Mouse (Mus musculus) embryonic facial prominence, embryonic 15.5 days (tissue): ENCODE measurements around the gene Vegfd. TPM values are rescaled to one million over a fixed set of nuclear protein-coding genes. Genes with fewer than 3 reads are reported as not detected.

Experiments
- ATAC-seq: fragments of 200-750 bp; cut with Nextera tagmentation; 2 replicates; pipeline ENCODE4 v1.8.0; 2017; ENCODE audit warnings: low read depth, moderate TSS enrichment; ENCODE audit not compliant: insufficient number of reproducible peaks, low FRiP score, low TSS enrichment
- H3K27ac ChIP-seq: fragments of 300-500 bp; sonication (generic); replicated peaks from 2 replicates; pipeline ENCODE4 v1.5.1; 2015; ENCODE audit warnings: mild to moderate bottlenecking, inconsistent platforms
- H3K27me3 ChIP-seq: fragments of 300-500 bp; sonication (generic); 2 replicates; pipeline ENCODE4 v1.6.1; 2015; ENCODE audit warnings: inconsistent platforms
- H3K36me3 ChIP-seq: fragments of 300-500 bp; sonication (generic); 2 replicates; pipeline ENCODE4 v1.6.1; 2015; ENCODE audit warnings: mild to moderate bottlenecking, inconsistent platforms
- H3K4me1 ChIP-seq: fragments of 300-500 bp; sonication (generic); 2 replicates; pipeline ENCODE4 v1.6.1; 2015; ENCODE audit warnings: inconsistent platforms
- H3K4me2 ChIP-seq: fragments of 300-500 bp; sonication (generic); replicated peaks from 2 replicates; pipeline ENCODE4 v1.6.1; 2015; ENCODE audit warnings: mild to moderate bottlenecking, inconsistent platforms
- H3K4me3 ChIP-seq: fragments of 300-500 bp; sonication (generic); replicated peaks from 2 replicates; pipeline ENCODE4 v1.5.1; 2015; ENCODE audit warnings: mild to moderate bottlenecking, inconsistent platforms
- H3K9ac ChIP-seq: fragments of 300-500 bp; sonication (generic); 2 replicates; pipeline ENCODE4 v1.6.1; 2015; ENCODE audit warnings: inconsistent platforms
- H3K9me3 ChIP-seq: fragments of 300-500 bp; sonication (generic); replicated peaks from 2 replicates; pipeline ENCODE4 v1.6.1; 2016; ENCODE audit warnings: inconsistent platforms
- WGBS: fragments of 180-500 bp; shearing (Covaris S2); methylation state at CpG from one replicate; pipeline ENCODE4 v1.1.7; 2015; 5-methylcytosine and 5-hydroxymethylcytosine counted together
- polyA plus RNA-seq: library from polyadenylated mRNA; unstranded; fragments of >200 nt; fragmentation: Nextera tagmentation; extraction: Ambion mirVana; gene quantifications from 2 replicates; pipeline ENCODE4 v1.2.1, GENCODE M21; 2015

Gene Vegfd
- polyA plus RNA-seq, 1 experiment from 2014 or later = 8.7 TPM

GRCm38 (mm10) chrX:164440703-164441102, 67.5 kb downstream of the Vegfd start:
- H3K9me3 ChIP-seq = no peaks in the 10 kb centered on the region
- H3K4me2 ChIP-seq = no peak overlapping the region
- 69% methylated on average over 3 of the region's 3 CpGs for WGBS
- H3K9ac ChIP-seq = no peak overlapping the region
- no peaks in the 10 kb centered on the region for H3K27me3 ChIP-seq
- H3K4me1 ChIP-seq = no peaks in the 10 kb centered on the region
- H3K36me3 ChIP-seq = no peaks in the 10 kb centered on the region
- no peak overlapping the region for H3K27ac ChIP-seq
- no peak for ATAC-seq
- H3K4me3 ChIP-seq = no peak overlapping the region

GRCm38 (mm10) chrX:164441306-164441705, 68.1 kb downstream of the Vegfd start:
- Histone ChIP-seq H3K4me2 (no peak overlapping the region), H3K9ac (no peak overlapping the region), H3K9me3 (no peaks in the 10 kb centered on the region), H3K27me3 (no peaks in the 10 kb centered on the region), H3K4me1 (no peaks in the 10 kb centered on the region), H3K27ac (no peak overlapping the region), H3K36me3 (no peaks in the 10 kb centered on the region), H3K4me3 (no peak overlapping the region)
- WGBS = 78% methylated on average over 3 of the region's 3 CpGs
- no peak for ATAC-seq

GRCm38 (mm10) chrX:164445601-164446000, 72.4 kb downstream of the Vegfd start:
- no peak overlapping the region for H3K4me3 ChIP-seq
- H3K9me3 ChIP-seq = no peaks in the 10 kb centered on the region
- no peaks in the 10 kb centered on the region for H3K4me1 ChIP-seq
- 94% methylated on average over 12 of the region's 12 CpGs for WGBS
- H3K9ac ChIP-seq = no peak overlapping the region
- no peak for ATAC-seq
- no peaks in the 10 kb centered on the region for H3K27me3 ChIP-seq
- H3K4me2 ChIP-seq = no peak overlapping the region
- H3K27ac ChIP-seq = no peak overlapping the region
- no peaks in the 10 kb centered on the region for H3K36me3 ChIP-seq

- Histone ChIP-seq H3K27ac (no peak overlapping the region), H3K27me3 (no peaks in the 10 kb centered on the region), H3K9me3 (no peaks in the 10 kb centered on the region), H3K4me3 (no peak overlapping the region), H3K36me3 (no peaks in the 10 kb centered on the region), H3K4me1 (no peaks in the 10 kb centered on the region), H3K4me2 (no peak overlapping the region), H3K9ac (no peak overlapping the region)
- WGBS = 79% methylated on average over 10 of the region's 10 CpGs
- no peak for ATAC-seq
Measured at GRCm38 (mm10) chrX:164446106-164446551, 73.0 kb downstream of the Vegfd start.

GRCm38 (mm10) chrX:164446835-164447681, 73.9 kb downstream of the Vegfd start:
- H3K9me3 ChIP-seq = no peaks in the 10 kb centered on the region
- no peaks in the 10 kb centered on the region for H3K27me3 ChIP-seq
- no peak for ATAC-seq
- H3K4me2 ChIP-seq = no peak overlapping the region
- H3K27ac ChIP-seq = no peak overlapping the region
- H3K4me1 ChIP-seq = no peaks in the 10 kb centered on the region
- no peak overlapping the region for H3K9ac ChIP-seq
- WGBS = 81% methylated on average over 9 of the region's 9 CpGs
- H3K36me3 ChIP-seq = no peaks in the 10 kb centered on the region
- no peak overlapping the region for H3K4me3 ChIP-seq

- Histone ChIP-seq H3K27me3 (no peaks in the 10 kb centered on the region), H3K9ac (no peak overlapping the region), H3K9me3 (no peaks in the 10 kb centered on the region), H3K4me2 (no peak overlapping the region), H3K4me3 (no peak overlapping the region), H3K36me3 (no peaks in the 10 kb centered on the region), H3K27ac (no peak overlapping the region), H3K4me1 (no peaks in the 10 kb centered on the region)
- ATAC-seq = no peak
- WGBS = 85% methylated on average over 2 of the region's 2 CpGs
Measured at GRCm38 (mm10) chrX:164447682-164448071, 74.5 kb downstream of the Vegfd start.

GRCm38 (mm10) chrX:164449201-164449600, 76.0 kb downstream of the Vegfd start:
- no peaks in the 10 kb centered on the region for H3K9me3 ChIP-seq
- no peaks in the 10 kb centered on the region for H3K4me1 ChIP-seq
- H3K9ac ChIP-seq = no peak overlapping the region
- H3K27me3 ChIP-seq = no peaks in the 10 kb centered on the region
- no peaks in the 10 kb centered on the region for H3K36me3 ChIP-seq
- H3K4me3 ChIP-seq = no peak overlapping the region
- WGBS = 33% methylated on average over 3 of the region's 3 CpGs
- no peak for ATAC-seq
- H3K4me2 ChIP-seq = no peak overlapping the region
- H3K27ac ChIP-seq = no peak overlapping the region

Other genes with a start within 250 kb of the Vegfd start
- gene Ace2, start 234.0 kb upstream of the Vegfd start, polyA plus RNA-seq = 9.7 and 11.8 TPM in 2 replicates
- 1.1 and 1.6 TPM in 2 replicates for gene Bmx, start 115.2 kb upstream of the Vegfd start, polyA plus RNA-seq
- gene Pir, start 104.0 kb upstream of the Vegfd start, polyA plus RNA-seq = 14.9 and 18.8 TPM in 2 replicates
- 11.9 and 12.7 TPM in 2 replicates for gene Piga, start 46.4 kb downstream of the Vegfd start, polyA plus RNA-seq
- gene Asb11, start 63.6 kb downstream of the Vegfd start, polyA plus RNA-seq = 0.32 TPM in 1 of 2 replicates, not detected in the other
- 0.71 and 0.77 TPM in 2 replicates for gene Asb9, start 132.9 kb downstream of the Vegfd start, polyA plus RNA-seq